Mouse (Mus musculus) neural tube, embryonic 12.5 days (tissue): ENCODE measurements around the gene Ermn. TPM values are rescaled to one million over a fixed set of nuclear protein-coding genes. Genes with fewer than 3 reads are reported as not detected.
A peak's percentile ranks its signal among the peaks of the same experiment; 100 is the strongest.

ENCODE experiments used
- ATAC-seq: fragments of 200-750 bp; cut with Nextera tagmentation; 2 replicates; pipeline ENCODE4 v1.8.0; 2017; ENCODE audit warnings: low read depth, mild to moderate bottlenecking, moderate TSS enrichment, moderate library complexity; ENCODE audit not compliant: low FRiP score
- H3K27ac ChIP-seq: fragments of 300-500 bp; sonication (generic); 2 replicates; pipeline ENCODE4 v1.5.1; 2016
- H3K27me3 ChIP-seq: fragments of 300-500 bp; sonication (generic); replicated peaks from 2 replicates; pipeline ENCODE4 v1.6.1; 2016; ENCODE audit warnings: mild to moderate bottlenecking
- H3K36me3 ChIP-seq: fragments of 300-500 bp; sonication (generic); 2 replicates; pipeline ENCODE4 v1.6.1; 2016; ENCODE audit warnings: mild to moderate bottlenecking
- H3K4me1 ChIP-seq: fragments of 300-500 bp; sonication (generic); 2 replicates; pipeline ENCODE4 v1.6.1; 2016
- H3K4me2 ChIP-seq: fragments of 300-500 bp; sonication (generic); replicated peaks from 2 replicates; pipeline ENCODE4 v1.6.1; 2016; ENCODE audit warnings: mild to moderate bottlenecking
- H3K4me3 ChIP-seq: fragments of 300-500 bp; sonication (generic); 2 replicates; pipeline ENCODE4 v1.5.1; 2016
- H3K9ac ChIP-seq: fragments of 300-500 bp; sonication (generic); 2 replicates; pipeline ENCODE4 v1.6.1; 2016; ENCODE audit warnings: mild to moderate bottlenecking
- H3K9me3 ChIP-seq: fragments of 300-500 bp; sonication (generic); 2 replicates; pipeline ENCODE4 v1.6.1; 2016; ENCODE audit warnings: mild to moderate bottlenecking
- WGBS: fragments of 180-500 bp; shearing (Covaris S2); methylation state at CpG from one replicate; pipeline ENCODE4 v1.1.7; 2016; 5-methylcytosine and 5-hydroxymethylcytosine counted together
- polyA plus RNA-seq: library from polyadenylated mRNA; unstranded; fragments of >200 nt; fragmentation: Nextera tagmentation; extraction: Ambion mirVana; gene quantifications from 2 replicates; pipeline ENCODE4 v1.2.1, GENCODE M21; 2016

The Ermn gene
- polyA plus RNA-seq = 0.09 and 0.22 TPM in 2 replicates

- Histone ChIP-seq H3K9me3 (no peaks in the 10 kb centered on the region), H3K4me2 (peak within 1 kb of the TSS; percentile 31; the same call in 1 of the 2 replicates), H3K27me3 (no peaks in the 10 kb centered on the region), H3K9ac (no peak within 1 kb of the TSS), H3K4me3 (no peak within 1 kb of the TSS), H3K4me1 (peaks cover 7% of the 10 kb centered on the region), H3K27ac (no peak within 1 kb of the TSS), H3K36me3 (no peaks in the 10 kb centered on the region)
- WGBS = 13% methylated on average over 7 of the region's 7 CpGs
- ATAC-seq = peak; percentile 67
Measured at GRCm38 (mm10) chr2:58052821-58053581, at the start of gene Ermn. Gene Ermn, minus strand, starts transcription at chr2:58052864.

GRCm38 (mm10) chr2:58094818-58095217, 42.2 kb upstream of the Ermn start:
- H3K4me3 ChIP-seq = no peak overlapping the region
- no peaks in the 10 kb centered on the region for H3K4me1 ChIP-seq
- H3K4me2 ChIP-seq = no peak overlapping the region
- H3K9me3 ChIP-seq = no peaks in the 10 kb centered on the region
- H3K27ac ChIP-seq = no peak overlapping the region
- no peak for ATAC-seq
- no peaks in the 10 kb centered on the region for H3K36me3 ChIP-seq
- H3K27me3 ChIP-seq = no peaks in the 10 kb centered on the region
- WGBS = 29% methylated on average over 1 of the region's 1 CpGs
- no peak overlapping the region for H3K9ac ChIP-seq

- ATAC-seq = no peak
- H3K27ac ChIP-seq = no peak overlapping the region
- H3K9me3 ChIP-seq = no peaks in the 10 kb centered on the region
- no peak overlapping the region for H3K4me2 ChIP-seq
- 89% methylated on average over 1 of the region's 1 CpGs for WGBS
- H3K27me3 ChIP-seq = no peaks in the 10 kb centered on the region
- no peaks in the 10 kb centered on the region for H3K36me3 ChIP-seq
- H3K9ac ChIP-seq = no peak overlapping the region
- no peaks in the 10 kb centered on the region for H3K4me1 ChIP-seq
- H3K4me3 ChIP-seq = no peak overlapping the region
Measured at GRCm38 (mm10) chr2:58086420-58086819, 33.8 kb upstream of the Ermn start.

- Histone ChIP-seq H3K4me2 (no peak overlapping the region), H3K9ac (no peak overlapping the region), H3K4me1 (no peaks in the 10 kb centered on the region), H3K9me3 (no peaks in the 10 kb centered on the region), H3K27ac (no peak overlapping the region), H3K36me3 (no peaks in the 10 kb centered on the region), H3K27me3 (no peaks in the 10 kb centered on the region), H3K4me3 (no peak overlapping the region)
- WGBS = 68% methylated on average over 1 of the region's 1 CpGs
- ATAC-seq = no peak
Measured at GRCm38 (mm10) chr2:58079849-58080248, 27.2 kb upstream of the Ermn start.

- peak; percentile 66 for ATAC-seq
Measured at GRCm38 (mm10) chr2:58055383-58055782, 2.7 kb upstream of the Ermn start.

GRCm38 (mm10) chr2:58041867-58042266, 10.8 kb downstream of the Ermn start:
- Histone ChIP-seq H3K4me3 (no peak overlapping the region), H3K4me2 (no peak overlapping the region), H3K27ac (no peak overlapping the region), H3K4me1 (no peaks in the 10 kb centered on the region), H3K27me3 (no peaks in the 10 kb centered on the region), H3K36me3 (no peaks in the 10 kb centered on the region), H3K9me3 (no peaks in the 10 kb centered on the region), H3K9ac (no peak overlapping the region)
- WGBS = 74% methylated on average over 7 of the region's 7 CpGs
- ATAC-seq = no peak

More at GRCm38 (mm10) chr2:58055383-58055782, 2.7 kb upstream of the Ermn start:
- Histone ChIP-seq H3K4me2 (no peak overlapping the region), H3K4me3 (no peak overlapping the region), H3K27ac (no peak overlapping the region), H3K27me3 (no peaks in the 10 kb centered on the region), H3K36me3 (no peaks in the 10 kb centered on the region), H3K4me1 (peaks cover 7% of the 10 kb centered on the region), H3K9ac (no peak overlapping the region), H3K9me3 (no peaks in the 10 kb centered on the region)

- 90% methylated on average over 2 of the region's 2 CpGs for WGBS
- ATAC-seq = no peak
- H3K27me3 ChIP-seq = no peaks in the 10 kb centered on the region
- H3K9ac ChIP-seq = no peak overlapping the region
- H3K27ac ChIP-seq = no peak overlapping the region
- H3K4me3 ChIP-seq = no peak overlapping the region
- H3K4me2 ChIP-seq = no peak overlapping the region
- H3K36me3 ChIP-seq = no peaks in the 10 kb centered on the region
- no peaks in the 10 kb centered on the region for H3K9me3 ChIP-seq
- H3K4me1 ChIP-seq = no peaks in the 10 kb centered on the region
Measured at GRCm38 (mm10) chr2:58036926-58037325, 15.7 kb downstream of the Ermn start.

- Histone ChIP-seq H3K4me3 (no peak overlapping the region), H3K9me3 (no peaks in the 10 kb centered on the region), H3K4me1 (no peaks in the 10 kb centered on the region), H3K36me3 (no peaks in the 10 kb centered on the region), H3K9ac (no peak overlapping the region), H3K4me2 (no peak overlapping the region), H3K27me3 (no peaks in the 10 kb centered on the region), H3K27ac (no peak overlapping the region)
- 89% methylated on average over 4 of the region's 4 CpGs for WGBS
- no peak for ATAC-seq
Measured at GRCm38 (mm10) chr2:58035635-58036034, 17.0 kb downstream of the Ermn start.

- Histone ChIP-seq H3K27me3 (no peaks in the 10 kb centered on the region), H3K9ac (no peak overlapping the region), H3K36me3 (no peaks in the 10 kb centered on the region), H3K4me3 (no peak overlapping the region), H3K9me3 (no peaks in the 10 kb centered on the region), H3K4me1 (no peaks in the 10 kb centered on the region), H3K27ac (no peak overlapping the region), H3K4me2 (no peak overlapping the region)
- 86% methylated on average over 3 of the region's 3 CpGs for WGBS
- no peak for ATAC-seq
Measured at GRCm38 (mm10) chr2:58031431-58031830, 21.2 kb downstream of the Ermn start.

- Histone ChIP-seq H3K4me1 (no peaks in the 10 kb centered on the region), H3K9me3 (no peaks in the 10 kb centered on the region), H3K27me3 (no peaks in the 10 kb centered on the region), H3K36me3 (no peaks in the 10 kb centered on the region), H3K4me3 (no peak overlapping the region), H3K9ac (no peak overlapping the region), H3K27ac (no peak overlapping the region), H3K4me2 (no peak overlapping the region)
- no peak for ATAC-seq
- WGBS = 37% methylated on average over 7 of the region's 7 CpGs
Measured at GRCm38 (mm10) chr2:58029404-58029803, 23.3 kb downstream of the Ermn start.

GRCm38 (mm10) chr2:58026740-58027139, 25.9 kb downstream of the Ermn start:
- no peak overlapping the region for H3K4me3 ChIP-seq
- no peak overlapping the region for H3K4me2 ChIP-seq
- no peak for ATAC-seq
- no peaks in the 10 kb centered on the region for H3K27me3 ChIP-seq
- no peak overlapping the region for H3K27ac ChIP-seq
- WGBS = 91% methylated on average over 5 of the region's 5 CpGs
- no peak overlapping the region for H3K9ac ChIP-seq
- H3K36me3 ChIP-seq = no peaks in the 10 kb centered on the region
- H3K4me1 ChIP-seq = no peaks in the 10 kb centered on the region
- no peaks in the 10 kb centered on the region for H3K9me3 ChIP-seq

- H3K4me1 ChIP-seq = no peaks in the 10 kb centered on the region
- no peak overlapping the region for H3K4me2 ChIP-seq
- H3K9me3 ChIP-seq = no peaks in the 10 kb centered on the region
- no peak overlapping the region for H3K9ac ChIP-seq
- H3K4me3 ChIP-seq = no peak overlapping the region
- no peak for ATAC-seq
- H3K27me3 ChIP-seq = no peaks in the 10 kb centered on the region
- WGBS = 92% methylated on average over 6 of the region's 6 CpGs
- H3K27ac ChIP-seq = no peak overlapping the region
- H3K36me3 ChIP-seq = no peaks in the 10 kb centered on the region
Measured at GRCm38 (mm10) chr2:58023556-58023955, 29.1 kb downstream of the Ermn start.

GRCm38 (mm10) chr2:58007081-58007480, 45.6 kb downstream of the Ermn start:
- H3K9ac ChIP-seq = no peak overlapping the region
- no peaks in the 10 kb centered on the region for H3K9me3 ChIP-seq
- H3K4me2 ChIP-seq = no peak overlapping the region
- H3K4me3 ChIP-seq = no peak overlapping the region
- no peak for ATAC-seq
- no peaks in the 10 kb centered on the region for H3K27me3 ChIP-seq
- no peaks in the 10 kb centered on the region for H3K4me1 ChIP-seq
- no peak overlapping the region for H3K27ac ChIP-seq
- no peaks in the 10 kb centered on the region for H3K36me3 ChIP-seq
- 91% methylated on average over 5 of the region's 5 CpGs for WGBS
